Mouse (Mus musculus): ENCODE results near the gene Slirp.

Gene Slirp

GRCm38 (mm10) chr12:87443700-87444122, at the start of gene Slirp, which contains the start of gene Alkbh1:
TSS of gene Slirp (plus strand) at chr12:87443896.
TSS of gene Alkbh1 (minus strand) at chr12:87444017.
- peak; percentile 92 to 97 for DNase-seq (ENCODE audit: inconsistent age in 2 of 2, low spot score in 1 of 2)

- DNase-seq (ENCODE audit: inconsistent age in 2 of 2, low spot score in 1 of 2), result no peak
Measured at GRCm38 (mm10) chr12:87394316-87394715, 49.4 kb upstream of the Slirp start.

DNA sequence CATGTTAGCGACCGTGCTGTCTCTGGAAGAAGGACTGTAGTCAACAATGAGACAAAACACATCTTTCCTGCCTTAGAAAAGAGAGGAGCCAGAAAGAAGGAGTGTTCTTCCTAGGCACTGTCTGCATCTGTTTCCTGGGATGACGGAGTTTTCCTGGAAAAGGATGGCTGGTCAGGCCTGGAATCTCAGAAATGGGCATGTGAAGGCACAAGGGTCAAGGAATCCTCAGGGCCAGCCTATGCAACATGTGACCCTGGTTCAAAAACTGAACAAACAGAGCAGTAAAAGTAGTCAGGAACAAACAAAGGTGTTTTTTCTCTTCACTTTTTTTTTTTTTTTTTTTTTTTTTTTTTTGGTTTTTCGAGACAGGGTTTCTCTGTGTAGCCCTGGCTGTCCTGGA, 46.6 kb upstream of the Slirp start:
- DNase-seq (ENCODE audit: inconsistent age in 2 of 2, low spot score in 1 of 2), result peak in 1 of 2 experiments; percentile 70

DNA sequence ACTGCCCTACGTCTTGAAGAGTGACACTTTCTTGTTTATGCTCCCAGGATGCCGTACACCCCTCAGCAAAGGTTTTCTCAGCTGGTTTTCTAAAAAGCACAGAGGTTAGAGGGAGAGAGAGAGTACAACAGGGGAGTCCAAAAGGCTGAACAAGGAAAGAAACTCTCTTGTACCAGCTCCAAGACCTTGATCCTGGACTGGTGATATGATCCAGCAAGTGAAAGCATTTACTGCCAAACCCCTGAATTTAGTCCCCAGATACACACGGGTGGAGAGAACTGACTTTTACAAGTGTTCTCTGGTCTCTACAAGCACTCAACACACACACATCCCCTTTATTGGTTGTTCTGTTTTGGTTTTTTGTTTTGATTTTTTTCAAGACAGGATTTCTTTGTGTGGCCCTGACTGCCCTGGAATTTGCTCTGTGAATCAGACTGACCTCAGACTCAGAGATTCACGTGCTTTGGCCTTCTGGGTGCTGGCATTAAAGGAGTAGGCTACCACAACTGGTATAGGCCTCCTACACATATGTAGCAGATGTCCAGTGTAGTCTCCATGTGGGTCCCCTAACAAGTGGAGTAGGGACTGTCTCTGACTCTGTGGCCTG, 45.8 kb upstream of the Slirp start:
- DNase-seq (ENCODE audit: inconsistent age in 2 of 2, low spot score in 1 of 2), result peak; percentile 77 to 93

DNA sequence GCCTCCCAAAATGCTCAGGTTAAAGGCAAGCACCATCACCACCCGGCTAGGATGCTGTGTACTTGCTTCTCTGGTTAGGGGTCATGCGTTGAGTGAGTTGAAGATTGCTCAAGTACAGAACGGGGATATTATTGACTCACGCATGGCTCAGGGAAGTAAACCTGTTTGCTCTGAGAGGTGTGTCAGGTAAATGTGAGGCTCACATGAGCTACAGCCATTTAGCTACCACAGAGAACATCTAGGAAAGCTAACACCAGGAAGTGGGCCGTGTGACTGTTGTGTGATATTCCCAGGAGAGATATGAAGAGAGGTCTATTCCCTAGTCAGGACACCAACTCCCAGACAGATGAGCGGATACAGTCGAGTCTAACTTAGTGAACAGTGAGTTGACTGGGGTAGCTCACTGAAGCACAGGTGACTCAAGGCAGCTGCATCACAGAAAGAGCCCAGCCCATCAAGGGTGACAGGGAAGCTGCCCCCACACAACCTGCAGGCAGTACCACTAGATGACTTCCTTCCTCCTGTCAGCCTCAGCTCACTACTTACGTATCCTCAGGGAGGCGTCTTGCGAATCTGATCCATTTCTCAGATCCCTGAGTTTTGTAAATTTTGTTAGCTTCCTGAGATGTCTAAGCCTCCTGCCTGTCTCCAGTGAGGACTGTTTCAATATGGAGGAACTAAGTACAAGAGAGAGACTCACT, 44.4 kb upstream of the Slirp start:
- peak in 1 of 2 experiments; percentile 61 for DNase-seq (ENCODE audit: inconsistent age in 2 of 2, low spot score in 1 of 2)

DNA sequence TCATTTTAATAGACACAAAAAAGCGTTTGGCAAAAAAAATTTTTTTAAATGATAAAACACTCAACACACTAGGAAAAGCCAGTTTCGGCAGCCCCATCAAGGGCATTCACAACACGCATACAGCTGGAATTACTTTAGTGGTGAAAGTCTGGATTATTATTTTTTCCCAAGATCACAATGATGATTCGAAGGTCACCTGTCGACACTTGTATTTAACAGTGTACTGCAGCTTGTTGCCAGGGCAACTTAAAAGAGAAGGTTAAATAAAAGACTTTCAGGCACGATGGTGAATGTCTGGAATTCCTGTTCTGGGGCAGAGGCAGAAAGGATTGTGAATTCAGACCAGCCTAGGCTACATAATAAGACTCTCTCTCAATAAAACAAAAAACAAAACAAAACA, 41.8 kb upstream of the Slirp start:
- peak in 1 of 2 experiments; percentile 67 for DNase-seq (ENCODE audit: inconsistent age in 2 of 2, low spot score in 1 of 2)

- DNase-seq (ENCODE audit: inconsistent age in 2 of 2, low spot score in 1 of 2), result no peak
Measured at GRCm38 (mm10) chr12:87405165-87405564, 38.5 kb upstream of the Slirp start.

GRCm38 (mm10) chr12:87405721-87406120, 38.0 kb upstream of the Slirp start:
- no peak for DNase-seq (ENCODE audit: inconsistent age in 2 of 2, low spot score in 1 of 2)

GRCm38 (mm10) chr12:87407869-87408605, 35.7 kb upstream of the Slirp start:
- peak; percentile 79 to 91 for DNase-seq (ENCODE audit: inconsistent age in 2 of 2, low spot score in 1 of 2)

DNA sequence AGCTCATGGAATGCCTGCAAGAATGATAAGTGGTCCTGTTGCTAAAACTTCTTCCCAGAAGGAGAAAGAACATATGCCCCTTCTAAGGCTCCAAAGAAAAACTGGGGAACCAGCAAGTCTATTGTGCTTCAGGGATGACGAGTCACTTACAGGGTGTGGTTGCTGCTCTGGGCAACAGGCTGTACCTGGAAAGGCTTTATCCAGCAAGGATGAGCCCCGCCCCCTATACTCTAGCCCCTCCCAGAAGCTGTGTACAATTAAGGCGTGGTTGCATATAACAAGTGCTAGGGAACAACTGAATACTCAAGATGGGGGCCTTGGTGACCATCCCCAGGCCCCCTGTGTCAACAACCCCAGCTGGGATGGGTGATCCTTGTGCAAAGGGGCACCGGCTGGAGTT, 34.6 kb upstream of the Slirp start:
- DNase-seq (ENCODE audit: inconsistent age in 2 of 2, low spot score in 1 of 2), result peak in 1 of 2 experiments; percentile 36

DNA sequence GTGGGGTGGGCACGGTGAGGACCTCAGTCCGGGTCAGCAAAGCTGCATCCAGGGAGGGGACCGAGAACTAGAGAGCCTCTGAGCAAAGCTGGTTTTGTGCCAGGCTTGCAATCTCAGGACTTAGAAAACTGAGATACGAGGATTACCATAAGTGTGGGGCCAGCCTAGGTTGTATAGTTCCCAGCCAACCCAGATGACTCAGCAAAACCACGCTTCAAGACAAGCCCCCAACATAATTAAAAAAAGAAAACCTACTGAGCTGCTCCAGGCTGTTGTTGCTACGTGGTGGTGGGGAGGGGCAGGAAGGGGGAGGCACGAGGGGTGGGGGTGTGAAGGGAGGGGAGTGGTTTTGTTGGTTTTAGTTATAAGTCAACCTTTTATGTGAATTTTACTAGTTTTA, 32.7 kb upstream of the Slirp start:
- DNase-seq (ENCODE audit: inconsistent age in 2 of 2, low spot score in 1 of 2), result peak in 1 of 2 experiments; percentile 66

GRCm38 (mm10) chr12:87413179-87413790, 30.4 kb upstream of the Slirp start:
- peak; percentile 75 to 92 for DNase-seq (ENCODE audit: inconsistent age in 2 of 2, low spot score in 1 of 2)

DNA sequence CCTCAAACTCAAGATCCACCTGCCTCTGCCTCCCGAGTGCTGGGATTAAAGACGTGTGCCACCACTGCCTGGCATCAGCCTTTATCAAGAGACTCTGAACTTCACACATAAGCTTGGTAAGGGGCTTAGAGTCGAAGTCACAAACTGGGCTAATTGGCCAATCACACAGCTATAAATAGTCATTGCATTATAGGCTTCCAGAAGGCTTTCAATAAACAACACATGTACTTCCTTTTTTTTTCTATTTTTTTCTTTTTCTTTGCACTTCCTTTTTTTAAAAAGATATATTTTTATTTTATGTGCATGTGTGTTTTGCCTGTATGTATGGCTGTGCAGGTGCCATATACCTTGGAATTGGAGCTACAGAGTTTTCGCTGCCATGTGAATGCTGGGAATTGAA, 28.3 kb upstream of the Slirp start:
- no peak for DNase-seq (ENCODE audit: inconsistent age in 2 of 2, low spot score in 1 of 2)

GRCm38 (mm10) chr12:87416690-87417089, 27.0 kb upstream of the Slirp start:
- DNase-seq (ENCODE audit: inconsistent age in 2 of 2, low spot score in 1 of 2), result peak; percentile 67 to 90

- DNase-seq (ENCODE audit: inconsistent age in 2 of 2, low spot score in 1 of 2), result no peak
Measured at GRCm38 (mm10) chr12:87418921-87419320, 24.8 kb upstream of the Slirp start.

DNA sequence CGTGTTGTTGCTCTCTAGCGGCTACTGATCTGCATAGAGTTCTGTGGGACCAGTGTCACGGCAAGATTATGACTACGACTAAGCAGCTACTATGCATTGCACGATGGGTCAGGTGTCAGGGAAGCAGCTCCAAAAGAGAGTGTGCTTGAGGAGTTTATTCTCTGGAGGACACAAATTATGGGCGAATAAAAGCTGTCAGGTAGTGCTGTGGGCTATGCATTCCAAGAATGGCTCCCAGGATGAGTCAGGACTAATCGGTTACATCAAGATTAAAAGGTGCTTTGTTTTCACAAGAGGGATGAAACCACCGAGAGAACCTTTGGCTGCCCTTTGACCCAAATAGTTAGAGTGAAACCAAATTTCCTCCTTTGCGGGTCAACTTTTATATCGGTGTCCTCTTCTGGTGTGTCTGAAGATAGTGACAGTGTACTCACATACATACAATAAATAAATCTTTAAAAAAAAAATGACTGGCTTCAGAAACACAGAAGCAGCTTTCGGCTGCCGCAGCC, 23.7 kb upstream of the Slirp start:
- no peak for DNase-seq (ENCODE audit: inconsistent age in 2 of 2, low spot score in 1 of 2)

DNA sequence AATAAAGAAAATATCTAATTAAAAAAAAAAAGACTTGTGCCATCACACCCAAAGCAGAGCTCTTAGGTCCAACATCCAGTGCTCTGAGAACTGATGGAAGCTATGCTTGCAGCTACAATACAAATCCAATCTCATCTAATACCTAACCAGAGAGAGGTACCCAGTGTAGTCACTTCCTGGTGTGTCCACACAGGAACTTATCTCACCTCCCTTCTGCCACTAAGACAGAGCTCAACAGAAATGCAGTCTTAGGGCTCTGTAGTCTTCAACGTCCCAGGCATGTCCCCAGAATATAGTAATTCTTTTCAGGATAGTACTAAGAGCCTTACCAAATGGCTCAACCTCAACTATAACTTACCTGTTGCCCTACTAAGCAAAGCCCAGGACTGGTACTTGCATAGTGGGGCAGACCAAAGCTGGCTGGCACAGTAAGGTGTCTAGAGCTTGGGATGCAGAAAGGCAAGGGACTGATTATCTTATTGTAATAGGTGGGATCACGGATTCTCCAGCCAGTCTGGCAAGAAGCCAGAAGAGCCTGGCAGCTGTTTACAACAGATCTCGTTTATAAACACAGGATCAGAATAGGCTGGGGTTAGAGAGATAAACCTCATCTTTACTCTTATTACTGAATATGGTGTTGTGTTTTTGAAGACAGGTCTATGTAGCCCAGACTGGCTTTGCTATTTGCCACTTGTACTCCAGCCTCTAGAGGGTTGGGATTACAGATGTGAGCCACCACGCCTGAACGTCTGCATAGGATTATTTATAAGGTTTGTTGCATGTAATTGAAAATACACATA, 21.8 kb upstream of the Slirp start:
- DNase-seq (ENCODE audit: inconsistent age in 2 of 2, low spot score in 1 of 2), result no peak

- no peak for DNase-seq (ENCODE audit: inconsistent age in 2 of 2, low spot score in 1 of 2)
Measured at GRCm38 (mm10) chr12:87423700-87424099, 20.0 kb upstream of the Slirp start.

DNA sequence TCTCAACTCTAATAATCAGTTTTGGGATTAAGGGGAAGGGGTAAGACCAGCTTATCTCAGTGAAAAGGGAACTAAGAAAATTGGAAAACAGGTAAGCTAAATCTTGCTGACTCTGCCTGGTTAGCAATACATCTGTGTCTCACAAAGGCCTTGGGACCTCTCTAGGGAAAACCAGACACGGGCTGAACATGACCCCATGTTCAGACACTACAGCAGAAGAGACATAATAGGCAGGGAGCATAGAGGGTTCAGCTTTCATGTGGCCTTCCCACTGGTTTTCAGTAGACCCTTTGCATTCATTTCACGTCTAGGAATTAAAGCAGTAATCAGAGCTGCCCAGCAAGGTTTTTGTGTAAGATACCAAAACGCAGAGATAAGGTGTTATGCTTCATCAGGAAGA, 19.2 kb upstream of the Slirp start:
- no peak for DNase-seq (ENCODE audit: inconsistent age in 2 of 2, low spot score in 1 of 2)

DNA sequence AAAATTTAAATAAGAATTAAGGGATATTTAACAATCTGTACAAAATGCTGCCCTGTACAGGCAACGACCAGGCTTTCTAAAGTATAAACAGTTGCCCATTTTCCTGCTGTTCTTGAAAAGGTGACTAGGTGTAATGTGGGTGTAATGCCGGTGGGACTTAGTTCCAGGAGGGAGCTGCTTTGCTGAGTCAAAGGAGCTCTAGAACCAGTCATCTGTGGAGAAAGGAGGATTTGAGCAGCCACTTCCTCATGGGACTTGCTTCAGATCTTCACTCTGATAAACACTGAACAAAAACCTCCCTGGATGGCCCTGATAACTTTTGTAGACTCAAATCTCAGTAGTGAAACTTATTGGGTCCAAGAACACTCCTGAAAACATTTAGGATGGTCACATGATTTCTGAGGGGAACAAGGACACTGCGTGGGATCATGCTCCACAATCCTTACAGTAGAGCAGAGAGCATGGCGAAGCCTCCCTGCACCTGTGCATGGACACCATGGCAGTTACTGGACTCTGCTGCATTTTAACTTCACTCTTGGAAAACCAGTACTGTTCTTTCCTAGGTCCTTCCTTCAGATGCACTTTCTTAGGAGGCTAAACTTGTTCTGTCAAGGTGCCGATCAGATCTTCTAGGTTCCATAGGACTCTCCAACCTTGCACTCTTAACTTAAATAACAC, 17.2 kb upstream of the Slirp start:
- no peak for DNase-seq (ENCODE audit: inconsistent age in 2 of 2, low spot score in 1 of 2)
